Mouse (Mus musculus): ENCODE measurements around the gene Krt17.

DNA sequence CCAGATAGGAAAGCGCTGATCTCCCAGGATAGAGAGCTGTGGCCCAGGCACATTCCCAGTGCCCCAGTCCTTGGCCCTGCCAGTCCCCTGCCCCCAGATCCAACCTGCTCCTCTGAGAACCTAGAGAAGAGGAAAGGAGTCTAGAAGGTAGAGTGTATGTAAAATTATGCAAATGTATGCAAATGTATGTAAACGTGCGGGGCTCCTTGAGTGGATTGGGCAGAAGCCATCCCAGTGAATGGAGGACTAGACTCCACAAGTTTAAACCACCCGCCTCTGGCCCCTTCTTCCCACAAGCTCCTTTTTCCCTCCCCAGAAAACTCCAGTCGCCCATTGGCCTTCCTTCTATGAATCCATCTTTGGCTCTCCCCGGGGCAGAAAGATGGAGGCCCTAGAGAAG lies 32.1 kb upstream of the Krt17 start:
- TF ChIP-seq CTCF (IDR thresholded peaks at IDR 0.05; ENCODE audit: low read depth) (no peak), EP300 (IDR thresholded peaks at IDR 0.05; ENCODE audit: low read depth) (no peak)
